Mouse (Mus musculus) adrenal gland, postnatal 4 days (tissue): ENCODE results near the gene Ppp1r35. TPM values are rescaled to one million over a fixed set of nuclear protein-coding genes. Genes with fewer than 3 reads are reported as not detected.
"Not testable (repeated sequence)": the region's sequence is repeated elsewhere in the genome, so short reads cannot be mapped to it uniquely, and the experiment has no call there.

ENCODE experiments used
- DNase-seq, 2 experiments: peaks; one replicate each; pipeline ENCODE4 v3.0.0; 2021 to 2022; ENCODE audit warnings: low spot score in 2 of 2, mixed read lengths in 2 of 2
- total RNA-seq, 2 experiments: library from RNA; stranded (reverse); gene quantifications; 2 replicates each; pipeline ENCODE4 v1.2.3; 2021

The Ppp1r35 gene
- total RNA-seq, 2 experiments from 2014 or later = 29.9 to 40.3 TPM

DNA sequence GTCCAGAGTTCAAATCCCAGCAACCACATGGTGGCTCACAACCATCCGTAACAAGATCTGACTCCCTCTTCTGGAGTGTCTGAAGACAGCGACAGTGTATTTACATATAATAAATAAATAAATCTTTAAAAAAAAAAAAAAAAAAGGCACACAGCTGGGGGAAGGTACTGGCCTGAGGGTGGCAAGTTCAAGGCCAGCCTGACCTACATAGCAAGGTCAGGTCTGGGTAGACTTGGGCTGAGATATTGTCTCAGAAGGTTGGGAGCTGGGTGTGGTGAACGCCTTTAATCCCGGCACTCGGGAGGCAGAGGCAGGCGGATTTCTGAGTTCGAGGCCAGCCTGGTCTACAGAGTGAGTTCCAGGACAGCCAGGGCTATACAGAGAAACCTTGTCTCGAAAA is 28.4 kb upstream of the Ppp1r35 start:
- DNase-seq = not testable (repeated sequence)

DNA sequence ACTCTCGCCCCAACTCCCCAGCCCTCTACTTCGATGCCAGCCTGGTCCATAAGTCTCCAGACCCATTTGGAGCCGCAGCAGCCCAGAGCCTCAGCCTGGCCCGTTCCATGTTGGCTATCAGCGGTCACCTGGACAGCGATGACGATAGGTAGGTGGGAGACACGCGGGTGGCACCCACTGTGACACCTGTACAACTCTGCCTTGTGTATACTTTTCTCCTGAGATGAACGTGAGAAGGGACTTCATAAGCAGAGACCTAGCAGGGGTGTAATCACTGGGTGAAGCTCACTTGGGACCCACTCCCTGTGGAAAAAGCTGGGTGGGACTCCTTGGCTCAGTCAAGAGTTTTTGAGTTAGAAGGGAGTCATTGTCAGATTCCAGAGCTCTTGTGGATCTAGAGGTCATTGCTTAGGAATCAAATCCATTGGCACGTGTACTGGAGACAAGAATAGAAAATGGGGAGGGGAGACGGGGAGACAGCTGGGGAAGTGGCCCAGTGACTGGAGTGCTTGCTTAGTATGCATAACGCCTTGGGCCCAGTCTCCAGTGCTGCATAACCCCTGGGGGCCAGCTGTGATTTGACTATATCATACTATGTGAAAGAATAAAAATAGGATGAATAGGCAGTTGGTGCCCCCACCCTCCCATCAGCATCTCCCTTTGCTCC is 27.3 kb upstream of the Ppp1r35 start:
- no peak for DNase-seq

DNA sequence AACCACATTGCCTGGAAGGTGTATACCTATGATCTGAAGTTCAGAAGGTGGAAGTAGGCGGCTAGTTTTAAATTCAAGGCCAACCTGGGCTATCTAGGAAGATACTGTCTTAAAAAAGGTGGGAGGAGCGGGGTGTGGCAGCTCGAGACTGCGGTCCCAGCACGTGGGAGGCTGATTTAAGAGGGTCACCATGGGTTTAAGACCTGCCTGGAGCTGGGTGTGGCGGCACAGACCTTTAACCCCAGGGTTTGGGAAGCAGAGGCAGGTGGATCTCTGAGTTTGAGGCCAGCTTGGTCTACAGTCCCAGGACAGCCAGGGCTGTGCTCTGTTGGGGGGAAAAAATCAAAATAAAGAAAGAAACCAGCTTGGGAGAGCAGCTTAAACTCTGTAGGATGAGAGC is 26.7 kb upstream of the Ppp1r35 start:
- no peak for DNase-seq

DNA sequence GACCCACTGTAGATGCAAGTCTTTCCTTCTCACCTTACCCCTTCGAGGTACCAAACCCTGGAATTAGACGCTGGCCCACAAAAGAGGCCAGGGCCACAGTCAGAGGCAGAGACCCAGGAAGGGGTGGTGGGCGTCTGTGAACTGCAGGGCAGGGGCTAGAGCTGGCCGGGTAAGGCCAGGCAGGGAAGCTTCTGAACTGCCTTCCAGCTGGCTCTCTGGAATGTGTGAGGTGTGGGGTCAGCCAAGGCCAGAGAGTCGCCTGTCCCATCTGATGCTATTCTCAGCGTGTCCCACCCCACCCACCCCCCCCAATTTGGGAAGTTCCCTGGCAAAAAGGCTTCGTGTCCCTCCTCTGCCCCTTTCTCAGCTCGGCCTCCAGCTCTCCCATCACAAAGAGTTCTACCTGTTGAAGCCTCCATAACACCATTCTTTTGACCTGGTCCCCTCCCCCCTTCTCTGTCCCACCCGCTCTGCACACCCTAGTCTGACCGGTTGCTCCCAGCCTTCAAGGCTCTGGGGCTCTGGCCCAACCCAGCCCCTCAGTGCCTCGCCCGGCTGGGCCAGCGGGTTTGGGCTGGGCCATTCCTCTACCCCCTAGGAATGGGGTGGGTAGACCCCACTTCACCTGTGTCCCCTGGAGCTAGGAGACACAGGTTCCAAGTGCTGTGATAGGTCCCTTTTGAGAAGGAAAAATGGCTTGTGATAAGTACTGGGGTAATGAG is 25.4 kb upstream of the Ppp1r35 start:
- no peak for DNase-seq

DNA sequence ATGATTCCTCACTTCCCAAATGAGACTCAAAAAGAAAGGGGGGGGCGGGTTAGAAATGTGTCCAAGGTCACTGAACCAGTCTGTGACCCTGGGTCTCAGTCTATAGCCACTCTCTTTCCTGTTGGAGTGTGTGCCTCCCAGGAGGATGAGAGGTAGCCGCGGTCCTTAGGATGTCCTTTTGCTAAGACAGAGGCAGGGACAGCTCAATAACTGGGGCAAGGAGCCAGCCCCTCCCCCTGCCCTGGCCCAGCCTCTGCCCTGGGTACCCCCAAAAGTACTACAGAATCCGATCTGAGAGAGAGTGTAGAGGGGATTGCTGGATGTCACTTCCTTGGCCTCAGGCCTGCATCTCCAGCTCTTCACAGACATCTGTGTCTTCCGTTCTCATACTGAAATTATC is 23.2 kb upstream of the Ppp1r35 start:
- no peak for DNase-seq

DNA sequence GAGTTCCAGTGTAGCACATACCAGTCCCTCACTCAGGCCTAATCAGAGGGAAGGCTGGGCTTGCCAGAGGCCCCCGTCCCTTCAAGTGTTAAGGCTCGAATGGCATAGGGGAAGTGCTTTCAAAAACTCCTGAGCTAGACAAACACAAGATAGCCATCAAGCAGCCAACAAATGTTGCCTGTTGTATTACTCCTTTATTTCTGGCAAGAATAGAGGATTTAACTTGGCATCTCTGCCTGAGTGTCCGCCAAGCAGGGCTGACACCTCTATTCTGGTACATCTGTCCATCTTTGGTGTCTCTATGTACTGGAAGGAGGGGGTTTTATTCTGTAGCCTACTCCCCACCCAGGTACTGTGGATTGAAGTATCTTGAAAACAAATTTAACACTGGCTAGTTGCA is 22.5 kb upstream of the Ppp1r35 start:
- DNase-seq = no peak

DNA sequence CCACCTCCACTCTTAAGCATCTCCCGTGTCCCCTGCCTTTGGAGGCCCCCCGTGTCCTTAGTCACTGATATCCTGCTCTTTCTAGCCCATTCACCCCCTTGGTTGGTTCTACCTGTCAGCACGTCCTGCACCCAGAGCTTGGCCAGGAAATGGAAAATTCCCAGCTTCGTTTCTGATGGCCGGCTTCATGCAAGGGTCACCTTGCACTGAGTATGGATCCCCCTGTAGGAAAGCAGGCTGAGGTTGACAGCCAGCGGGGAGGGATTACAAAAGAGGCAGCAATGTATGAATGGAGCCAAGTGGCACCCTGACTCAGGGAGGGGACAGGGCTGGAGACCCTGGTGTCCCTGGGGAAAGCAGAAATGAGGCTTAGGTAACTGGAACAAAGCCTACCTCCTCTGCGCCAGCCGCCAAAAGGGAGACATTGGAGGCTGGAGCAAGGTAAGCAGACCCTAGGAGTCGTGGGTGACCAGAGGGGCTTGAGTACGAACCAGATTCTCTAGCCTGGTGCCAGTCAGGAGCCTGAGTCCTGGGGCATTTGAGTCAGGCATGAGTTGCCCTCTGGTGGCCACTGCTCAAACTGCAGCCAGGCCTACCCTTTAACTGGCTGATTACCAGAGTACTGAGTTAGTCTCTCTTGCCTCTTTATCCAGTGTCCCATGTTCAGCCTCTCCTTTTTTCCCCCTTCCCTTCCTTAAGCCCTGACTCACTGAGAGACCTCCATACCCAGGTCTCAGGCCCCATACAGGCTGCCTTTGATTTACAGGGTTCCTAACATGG is 21.6 kb upstream of the Ppp1r35 start:
- DNase-seq = peak; percentile 65 to 77

DNA sequence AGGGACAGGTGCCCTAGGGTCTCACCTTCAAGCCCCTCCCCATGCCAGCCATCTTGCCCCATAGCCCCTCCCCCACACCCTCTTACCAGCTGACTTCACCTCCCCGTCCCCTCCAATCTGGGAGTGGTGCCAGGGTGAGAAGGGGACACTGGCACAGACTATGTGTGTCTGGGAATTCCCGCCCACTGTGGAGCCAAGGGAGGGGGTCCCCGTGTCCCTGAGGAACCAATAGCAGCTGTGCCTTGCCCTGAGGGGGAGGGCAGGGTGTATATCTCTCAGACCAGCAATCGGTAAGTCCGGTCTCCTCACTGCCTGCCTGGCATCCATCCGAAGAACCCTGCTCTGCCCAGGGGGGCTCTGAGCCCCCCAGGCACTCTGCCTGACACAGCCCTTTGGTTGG is 20.8 kb upstream of the Ppp1r35 start:
- no peak for DNase-seq

DNA sequence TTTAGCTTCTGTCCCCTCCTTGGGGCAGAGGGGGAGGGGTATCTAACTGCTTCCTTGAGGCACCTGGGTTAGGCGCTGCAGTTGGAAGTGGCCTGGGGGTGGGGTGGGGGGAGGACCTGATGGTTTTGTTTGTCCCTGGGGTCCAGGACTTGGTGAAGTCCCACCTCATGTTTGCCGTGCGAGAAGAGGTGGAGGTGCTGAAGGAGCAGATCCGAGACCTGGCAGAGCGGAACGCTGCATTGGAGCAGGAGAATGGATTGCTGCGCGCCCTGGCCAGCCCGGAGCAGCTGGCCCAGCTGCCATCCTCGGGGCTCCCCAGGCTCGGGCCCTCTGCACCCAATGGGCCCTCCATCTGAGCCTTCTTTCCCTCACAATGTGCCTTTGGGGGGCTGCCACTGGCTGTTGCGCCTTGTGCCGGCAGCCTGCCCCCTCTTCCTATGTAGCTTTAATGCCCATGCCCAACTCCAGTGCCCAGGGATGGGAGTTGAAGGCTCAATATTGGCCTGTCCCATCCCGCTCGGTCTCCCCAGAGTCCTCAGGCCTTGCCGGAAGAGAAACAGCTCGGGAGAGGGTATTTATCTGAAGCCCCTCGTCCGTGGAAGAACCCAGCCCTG is 19.6 kb upstream of the Ppp1r35 start:
- DNase-seq = no peak

DNA sequence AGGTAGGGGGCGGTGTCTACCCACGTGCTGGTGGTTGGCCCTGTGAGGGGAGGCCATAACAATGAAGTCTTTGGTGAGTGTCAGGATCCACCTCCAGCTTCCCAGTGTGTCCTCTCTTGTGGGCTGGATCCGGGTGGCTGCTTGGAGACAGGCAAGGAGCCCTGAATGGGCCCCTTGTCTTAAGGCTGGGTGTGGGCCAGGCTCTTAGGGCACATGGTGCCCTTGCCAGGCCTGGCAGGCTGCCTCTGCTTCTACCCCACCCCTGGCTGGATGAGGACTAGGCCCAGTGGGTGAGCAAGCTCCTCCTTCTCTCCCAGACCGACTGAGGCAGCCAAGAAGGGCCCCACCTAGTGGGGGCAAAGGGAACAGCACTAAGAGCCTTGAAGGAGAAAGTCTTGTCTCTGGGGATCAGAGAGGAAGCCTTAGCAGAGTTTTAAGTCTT is 18.7 kb upstream of the Ppp1r35 start:
- peak in 1 of 2 experiments; percentile 67 for DNase-seq

DNA sequence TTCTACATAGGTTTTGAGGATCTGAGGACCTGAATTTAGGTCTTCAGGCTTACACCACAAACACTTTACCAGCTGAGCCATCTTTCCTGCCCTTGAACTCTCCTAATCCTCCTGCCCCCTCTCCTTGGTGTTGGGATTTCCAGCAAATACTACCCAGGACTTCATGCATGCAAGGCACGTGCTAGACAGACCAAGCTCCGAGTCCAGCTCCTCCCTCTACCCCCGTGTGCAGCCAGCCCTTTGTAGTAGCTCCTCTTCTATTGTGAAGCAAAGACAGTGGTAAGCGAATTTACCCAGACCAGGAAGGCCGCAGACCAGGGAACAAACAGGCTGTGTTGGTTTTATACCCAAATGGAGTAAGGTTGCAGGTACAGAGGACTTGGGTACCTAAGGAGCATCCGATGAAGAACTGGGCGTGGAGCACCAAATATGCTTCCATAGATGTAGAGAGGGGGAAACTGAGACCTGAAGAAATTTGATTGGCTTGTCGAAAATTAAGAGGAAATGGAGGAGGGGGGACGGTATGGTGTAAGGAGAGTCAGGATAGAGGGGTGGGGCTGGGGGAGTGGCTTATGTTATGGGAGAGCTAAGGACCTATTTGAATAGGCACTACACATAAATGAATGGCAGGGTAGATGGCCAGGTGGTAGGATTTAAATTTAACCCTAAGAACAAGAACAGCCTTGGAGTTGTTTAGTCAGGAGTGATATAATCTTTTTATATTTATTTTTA is 13.9 kb upstream of the Ppp1r35 start:
- no peak for DNase-seq

DNA sequence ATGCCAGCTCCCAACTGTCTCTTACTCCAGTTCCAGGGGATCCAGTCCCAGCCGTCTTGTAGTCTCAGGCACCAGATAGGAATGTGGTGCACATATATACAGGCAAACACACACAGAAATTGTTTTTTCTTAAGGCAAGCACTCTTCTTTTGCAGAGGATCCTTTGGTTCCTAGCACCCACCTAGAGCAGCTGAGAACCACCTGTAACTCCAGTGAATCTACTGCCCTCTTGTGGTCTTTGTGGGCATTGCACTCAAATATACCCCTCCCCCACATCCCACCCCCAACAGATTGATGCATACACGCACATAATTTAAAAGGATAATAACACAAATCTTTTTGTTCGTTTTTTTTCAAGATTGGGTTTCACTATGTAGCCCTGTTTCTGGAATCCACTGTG is 12.4 kb upstream of the Ppp1r35 start:
- no peak for DNase-seq

DNA sequence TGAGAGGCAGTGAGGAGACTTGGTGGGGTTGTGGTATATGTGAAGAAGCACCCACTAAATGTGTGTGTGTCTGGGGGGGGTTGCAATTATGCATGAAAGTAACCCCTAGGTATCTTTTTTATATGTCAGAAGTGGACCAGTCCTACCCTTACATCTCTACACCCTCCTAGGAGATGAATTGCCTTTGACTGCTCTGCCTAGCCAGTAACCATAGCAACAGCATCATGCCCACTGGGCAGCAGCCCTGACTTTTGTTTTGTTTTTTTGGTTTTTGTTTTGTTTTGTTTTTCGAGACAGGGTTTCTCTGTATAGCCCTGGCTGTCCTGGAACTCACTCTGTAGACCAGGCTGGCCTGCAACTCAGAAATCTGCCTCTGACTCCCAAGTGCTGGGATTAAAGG is 10.2 kb upstream of the Ppp1r35 start:
- no peak for DNase-seq

DNA sequence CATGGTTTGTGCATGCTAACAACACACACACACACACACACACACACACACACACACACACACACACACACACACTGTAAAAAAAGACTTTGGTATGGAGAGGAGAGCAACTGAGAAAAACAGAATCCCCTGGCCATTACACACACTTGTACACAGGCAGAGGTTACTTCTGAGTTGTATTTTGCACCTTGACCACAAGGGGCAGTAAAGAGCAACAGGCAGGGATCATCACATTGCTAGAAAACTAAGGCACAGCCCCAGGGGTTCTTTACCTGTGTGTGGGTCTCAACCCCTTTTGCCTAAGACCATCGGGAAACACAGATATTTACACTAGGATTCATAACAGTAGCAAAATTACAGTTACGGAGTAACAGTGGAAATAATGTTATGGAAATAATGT is 7.9 kb upstream of the Ppp1r35 start:
- DNase-seq = no peak

DNA sequence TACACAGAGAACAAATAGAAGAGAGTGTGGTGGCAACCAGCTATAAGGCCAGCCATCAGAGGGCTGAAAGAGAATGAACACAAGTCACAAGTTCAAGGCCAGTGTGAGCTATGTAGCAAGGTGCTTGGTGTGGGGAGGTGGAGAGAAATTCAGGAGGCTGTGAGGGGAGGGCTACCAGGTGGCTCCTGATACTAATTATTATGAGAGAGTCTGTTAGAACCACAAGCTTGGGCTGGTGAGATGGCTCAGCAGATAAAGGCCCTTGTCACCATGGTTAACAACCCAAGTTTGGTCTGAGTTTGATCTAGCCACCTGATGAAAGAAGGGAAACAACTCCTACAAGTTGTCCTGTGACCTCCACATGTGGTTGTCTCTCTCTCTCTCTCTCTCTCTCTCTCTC is 5.9 kb upstream of the Ppp1r35 start:
- DNase-seq = no peak

DNA sequence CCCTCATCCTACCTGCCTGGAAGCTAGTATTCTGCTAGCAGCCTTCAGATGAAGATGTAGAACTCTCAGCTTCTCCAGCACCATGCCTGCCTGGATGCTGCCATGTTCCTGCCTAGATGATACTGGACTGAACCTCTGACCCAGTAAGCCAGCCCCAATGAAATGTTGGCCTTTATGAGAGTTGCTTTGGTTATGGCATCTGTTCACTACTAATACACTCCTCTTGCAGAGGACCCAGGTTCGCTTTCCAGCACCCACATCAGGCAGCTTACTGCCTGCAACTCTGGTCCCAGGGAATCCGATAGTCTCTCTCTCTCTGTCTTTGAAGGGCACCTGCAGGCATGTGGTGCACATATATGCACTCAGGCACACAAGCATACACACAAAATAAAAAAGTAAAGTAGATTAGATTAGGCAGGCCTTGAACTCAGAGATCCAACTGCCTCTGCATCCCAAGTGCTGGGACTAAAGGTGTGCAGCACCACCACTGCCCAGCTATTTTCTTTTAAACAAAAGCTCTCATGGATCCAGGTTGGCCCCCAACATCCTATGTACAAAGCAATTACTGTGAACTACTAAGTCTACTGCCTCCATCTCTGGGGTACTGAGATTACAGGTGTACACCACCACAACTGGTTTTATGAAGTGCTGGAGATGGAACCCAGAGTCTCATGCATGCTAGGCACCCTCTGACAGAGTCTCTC is 2.9 kb upstream of the Ppp1r35 start:
- no peak for DNase-seq

DNA sequence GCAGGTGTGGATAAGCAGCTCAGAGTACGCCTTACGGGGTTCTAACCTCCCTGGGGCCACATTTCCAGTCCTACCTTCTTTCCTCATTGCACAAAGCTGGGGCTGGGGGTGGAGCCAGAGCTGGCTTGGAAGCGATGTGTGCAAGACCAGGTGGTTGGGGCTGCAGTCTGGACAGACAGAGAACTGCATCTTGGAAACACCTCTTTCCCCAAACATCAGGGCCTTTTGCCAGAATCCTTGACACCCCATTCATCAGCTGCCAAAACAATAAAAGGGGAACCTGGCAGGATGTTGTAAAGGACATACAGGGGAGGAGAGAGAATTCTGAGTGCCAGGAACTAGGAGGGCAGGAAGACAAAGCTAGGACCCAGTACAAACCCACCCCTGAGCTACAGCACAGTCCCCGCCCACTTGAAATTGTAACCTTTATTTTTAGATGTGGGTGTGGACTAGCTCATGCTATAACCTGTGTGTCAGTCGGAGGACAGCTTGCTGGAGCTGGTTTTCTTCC is 2.2 kb upstream of the Ppp1r35 start:
- DNase-seq = no peak

DNA sequence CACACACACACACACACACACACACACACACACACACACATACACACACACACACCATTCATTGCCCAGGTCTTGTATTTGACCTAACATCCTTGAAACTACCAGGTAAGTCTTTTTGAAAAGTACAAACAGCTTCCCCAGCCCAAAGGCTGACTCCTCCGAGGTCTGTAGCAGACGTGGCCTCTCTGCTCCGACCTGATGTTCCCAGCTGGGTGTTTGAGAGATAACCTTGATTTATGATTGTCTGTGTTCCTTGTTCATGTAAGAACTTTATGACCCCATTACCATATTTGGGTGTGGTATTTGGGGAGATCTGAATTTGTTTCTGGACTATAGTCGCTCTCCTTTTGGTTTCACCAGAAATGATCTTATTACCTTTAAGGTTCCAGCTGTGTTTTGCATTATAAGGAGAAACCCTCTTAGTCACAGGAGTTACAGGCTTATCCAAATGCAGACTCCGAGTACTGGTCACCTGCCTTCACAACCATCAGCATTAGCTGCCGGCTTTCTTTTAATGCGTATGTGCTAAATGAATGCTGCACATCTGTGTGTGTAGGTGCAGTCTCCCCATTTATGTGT is 1.3 kb upstream of the Ppp1r35 start:
- no peak for DNase-seq

DNA sequence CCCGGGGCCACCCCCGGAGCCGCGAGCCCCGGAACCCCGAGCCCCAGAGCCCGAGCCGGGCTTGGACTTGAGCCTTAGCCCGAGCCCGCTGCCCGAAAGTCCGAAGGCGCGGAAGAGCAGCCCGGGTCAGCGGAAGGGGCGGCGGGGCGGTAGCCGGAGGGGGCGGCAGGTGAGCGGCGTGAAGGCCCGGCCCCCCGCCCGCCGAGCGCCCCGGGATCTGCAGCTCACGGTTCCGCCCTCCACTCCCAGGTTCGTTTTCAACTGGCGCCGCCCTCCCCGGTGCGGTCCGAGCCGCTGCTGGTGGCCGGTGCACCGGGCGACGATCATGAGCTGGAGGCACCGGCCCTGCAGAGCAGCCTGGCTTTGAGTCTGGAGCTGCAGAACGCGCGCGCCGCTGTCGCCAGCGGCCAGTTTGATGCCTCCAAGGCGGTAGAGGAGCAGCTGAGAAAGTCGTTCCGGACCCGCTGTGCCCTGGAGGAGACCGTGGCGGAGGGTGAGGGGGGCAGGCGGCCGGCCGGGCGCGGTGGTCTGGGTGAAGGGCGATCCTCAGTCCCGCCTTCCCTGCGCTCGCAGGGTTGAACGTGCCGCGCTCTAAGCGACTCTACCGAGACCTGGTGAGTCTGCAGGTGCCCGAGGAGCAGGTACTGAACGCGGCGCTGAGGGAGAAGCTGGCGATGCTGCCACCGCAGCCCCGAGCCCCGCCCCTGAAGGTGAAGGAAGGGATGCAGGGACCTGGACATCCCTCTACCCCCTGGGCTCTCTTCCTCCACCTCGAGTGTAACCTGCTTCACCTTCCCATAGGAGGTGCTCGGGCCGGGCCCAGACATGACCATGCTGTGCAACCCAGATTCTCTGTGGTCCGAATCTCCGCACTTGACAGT is 644 bp downstream of the Ppp1r35 start:
- no peak for DNase-seq
